Mouse (Mus musculus): ENCODE results near the gene Hand2.

GRCm38 (mm10) chr8:57319092-57319980 is 1.4 kb upstream of the Hand2 start:
- no peak for TF ChIP-seq CTCF (IDR thresholded peaks at IDR 0.05 in 2 of 3, conservative IDR thresholded peaks at IDR 0.05 in 1 of 3; ENCODE audit: control insufficient read depth in 1 of 3, insufficient read depth in 1 of 3, low read depth in 2 of 3, low read length in 3 of 3, poor library complexity in 1 of 3, severe bottlenecking in 1 of 3)
- no peak for TF ChIP-seq TBP (IDR thresholded peaks at IDR 0.05; ENCODE audit: low read depth, low read length)
- no peak for TF ChIP-seq POLR2AphosphoS5 (IDR thresholded peaks at IDR 0.05; ENCODE audit: borderline replicate concordance, low read depth, low read length)
- no peak for TF ChIP-seq CHD1 (IDR thresholded peaks at IDR 0.05; ENCODE audit: low read depth, low read length)
- TF ChIP-seq NELFE (IDR thresholded peaks at IDR 0.05; ENCODE audit: low read depth, low read length) = no peak
- no peak for TF ChIP-seq ELF1 (IDR thresholded peaks at IDR 0.05; ENCODE audit: low read depth, low read length)
- no peak for TF ChIP-seq GABPA (IDR thresholded peaks at IDR 0.05; ENCODE audit: low read depth, low read length)
- TF ChIP-seq GATA1 (IDR thresholded peaks at IDR 0.05; ENCODE audit: low read depth, low read length) = no peak
- no peak for TF ChIP-seq MYC (IDR thresholded peaks at IDR 0.05; ENCODE audit: low read depth, low read length)
